Mouse (Mus musculus) erythroblast, embryonic 14.5 days (primary cell): ENCODE data around the gene Il21r.

Experiments used
- GATA1 ChIP-seq: IDR thresholded peaks from 2 replicates; pipeline ENCODE4 v1.6.1; 2012; ENCODE audit warnings: low read length, inconsistent platforms, mixed read lengths
- TAL1 ChIP-seq: IDR thresholded peaks from 3 replicates; pipeline ENCODE4 v1.6.1; 2012; ENCODE audit warnings: low read length, inconsistent platforms, mixed read lengths

GRCm38 (mm10) chr7:125586355-125586754, 16.9 kb upstream of the Il21r start:
- no peak for TF ChIP-seq TAL1
- no peak for TF ChIP-seq GATA1
